Mouse (Mus musculus): Measurements from ENCODE around the gene Vdr. TPM values are rescaled to one million over a fixed set of nuclear protein-coding genes. Genes with fewer than 3 reads are reported as not detected.
A peak's percentile ranks its signal among the peaks of the same experiment; 100 is the strongest.

The Vdr gene
- total and polyA plus RNA-seq, 3 experiments = 1.1 to 2.3 (median 2.0) TPM

DNA sequence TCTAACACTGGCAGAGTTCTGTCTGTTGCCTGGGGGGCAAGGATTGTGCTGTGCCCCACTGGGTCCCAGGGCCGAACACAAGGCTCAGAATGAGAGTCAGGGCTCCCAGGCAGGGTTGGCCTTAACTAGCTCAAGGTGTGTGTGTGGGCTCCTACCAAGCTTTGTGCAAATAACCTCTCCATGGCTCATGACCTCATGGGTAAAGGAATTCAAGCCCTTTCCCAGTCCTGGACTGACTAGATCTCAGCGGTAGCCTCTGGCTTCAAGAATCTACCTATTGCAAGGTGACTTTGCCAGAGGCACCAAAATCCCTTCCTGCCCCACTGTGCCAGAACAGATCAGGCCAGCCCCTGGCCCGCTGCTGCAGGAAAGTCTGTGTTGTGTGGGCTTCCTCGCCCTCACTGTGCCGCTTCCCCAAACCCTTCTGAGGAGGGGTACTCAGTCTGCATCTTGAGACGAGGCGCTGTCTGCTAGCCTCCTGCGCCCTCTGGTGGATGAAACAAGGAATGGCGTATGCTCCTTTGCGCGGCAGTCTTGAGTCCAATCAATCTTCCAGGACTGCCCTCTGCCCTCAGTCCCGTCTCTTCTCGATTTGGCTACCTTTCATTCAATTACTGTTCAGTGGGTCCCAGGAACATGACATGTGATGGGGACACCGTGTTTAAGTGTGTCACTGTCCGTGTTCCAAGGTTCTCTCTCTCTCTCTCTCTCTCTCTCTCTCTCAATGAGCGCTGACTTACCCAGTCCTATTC is 41.9 kb upstream of the Vdr start:
- Histone ChIP-seq H3K4me3 (no peak overlapping the region), H3K9ac (ENCODE audit: low read depth, low read length) (no peak overlapping the region)

DNA sequence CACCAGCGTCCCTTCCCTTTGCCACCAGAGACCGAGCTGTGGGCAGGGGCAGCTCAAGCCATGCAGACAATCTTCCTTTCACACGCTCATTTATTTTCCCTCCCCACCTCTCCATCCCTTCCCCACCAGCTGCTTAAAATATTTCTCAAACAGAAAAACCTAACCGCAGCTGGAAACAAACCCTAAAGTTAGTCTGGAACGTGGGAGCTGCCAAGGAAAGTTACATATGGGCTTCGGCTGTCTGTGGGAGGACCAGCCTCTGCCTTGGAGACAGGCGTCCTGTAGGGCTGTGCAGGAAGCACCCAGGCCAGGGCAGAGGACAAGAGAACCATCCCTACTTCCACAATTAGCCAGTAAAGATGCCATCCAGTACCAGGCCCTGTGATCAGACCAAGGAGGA is 39.8 kb upstream of the Vdr start:
- no peak for TF ChIP-seq CTCF (IDR thresholded peaks at IDR 0.05)
- no peak for TF ChIP-seq POLR2A (IDR thresholded peaks at IDR 0.05; ENCODE audit: insufficient read depth, low read depth, low read length)
- TF ChIP-seq EP300 (IDR thresholded peaks at IDR 0.05; ENCODE audit: insufficient read depth, low read depth, low read length) = no peak
- intact Hi-C loops (cut with DNase I) = loop anchor here (5.0 kb wide), 4 partner anchors 78 to 233 kb away; no protein-coding TSS in a partner anchor
- no peak overlapping the region for H3K27ac ChIP-seq
- no peak overlapping the region for H3K4me3 ChIP-seq
- H3K27me3 ChIP-seq (ENCODE audit: control insufficient read depth, insufficient read depth, low read length) = no peaks in the 10 kb centered on the region
- H3K36me3 ChIP-seq (ENCODE audit: control insufficient read depth, insufficient read depth, low read length) = no peaks in the 10 kb centered on the region
- 56% methylated on average over 7 of the region's 7 CpGs for WGBS
- no peaks in the 10 kb centered on the region for H3K79me2 ChIP-seq (replicated peaks; ENCODE audit: control insufficient read depth, insufficient read depth, low read length)
- no peak overlapping the region for H3K9ac ChIP-seq (ENCODE audit: low read depth, low read length)
- no peaks in the 10 kb centered on the region; the same call in 1 of the 2 replicates for H3K4me1 ChIP-seq (ENCODE audit: control insufficient read depth, insufficient read depth, low read length)
- no peak for DNase-seq

More for the DNA sequence above, 41.9 kb upstream of the Vdr start:
- intact Hi-C loops (cut with DNase I) = loop anchor here (1.0 to 5.0 kb wide), 5 partner anchors 80 to 235 kb away; no protein-coding TSS in a partner anchor
- DNase-seq = peak; percentile 40 to 67
- TF ChIP-seq EP300 (IDR thresholded peaks at IDR 0.05; ENCODE audit: insufficient read depth, low read depth, low read length) (peak; percentile 62; the same call in 1 of the 2 replicates), CTCF (IDR thresholded peaks at IDR 0.05) (no peak; the same call in 1 of the 2 replicates)
- H3K27ac ChIP-seq = no peak overlapping the region
- WGBS = 16% methylated on average over 16 of the region's 16 CpGs
- no peaks in the 10 kb centered on the region for H3K36me3 ChIP-seq (ENCODE audit: control insufficient read depth, insufficient read depth, low read length)
- no peaks in the 10 kb centered on the region; the same call in 1 of the 2 replicates for H3K4me1 ChIP-seq (ENCODE audit: control insufficient read depth, insufficient read depth, low read length)
- H3K79me2 ChIP-seq (replicated peaks; ENCODE audit: control insufficient read depth, insufficient read depth, low read length) = no peaks in the 10 kb centered on the region
- no peaks in the 10 kb centered on the region for H3K27me3 ChIP-seq (ENCODE audit: control insufficient read depth, insufficient read depth, low read length)

DNA sequence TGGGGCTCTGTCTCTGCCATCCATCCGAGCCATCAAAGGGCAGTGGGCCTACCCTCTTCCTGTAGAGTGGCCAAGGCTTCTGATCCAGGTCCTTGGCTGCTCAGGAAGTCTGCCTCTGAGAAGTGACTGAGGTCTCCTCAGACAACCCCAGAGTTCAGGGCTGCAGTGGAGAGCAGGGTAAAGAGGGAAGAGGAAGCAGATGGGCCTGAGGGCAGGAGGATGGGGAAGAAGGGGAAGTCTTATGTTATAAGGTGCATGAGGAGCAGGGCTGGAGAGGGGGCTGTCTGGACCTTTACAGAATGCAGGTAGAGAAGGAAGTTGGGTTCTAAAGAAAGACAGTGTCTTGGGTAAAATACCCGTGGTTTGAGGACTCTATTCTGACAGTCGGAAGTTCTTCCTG is 39.3 kb upstream of the Vdr start:
- Histone ChIP-seq H3K4me3 (no peak overlapping the region), H3K36me3 (ENCODE audit: control insufficient read depth, insufficient read depth, low read length) (no peaks in the 10 kb centered on the region), H3K4me1 (ENCODE audit: control insufficient read depth, insufficient read depth, low read length) (no peaks in the 10 kb centered on the region; the same call in 1 of the 2 replicates), H3K79me2 (replicated peaks; ENCODE audit: control insufficient read depth, insufficient read depth, low read length) (no peaks in the 10 kb centered on the region), H3K27ac (no peak overlapping the region), H3K9ac (ENCODE audit: low read depth, low read length) (no peak overlapping the region), H3K27me3 (ENCODE audit: control insufficient read depth, insufficient read depth, low read length) (no peaks in the 10 kb centered on the region)
- intact Hi-C loops (cut with DNase I) = loop anchor here (5.0 kb wide), 4 partner anchors 77 to 232 kb away; no protein-coding TSS in a partner anchor
- no peak for TF ChIP-seq POLR2A (IDR thresholded peaks at IDR 0.05; ENCODE audit: insufficient read depth, low read depth, low read length)
- TF ChIP-seq EP300 (IDR thresholded peaks at IDR 0.05; ENCODE audit: insufficient read depth, low read depth, low read length) = no peak
- TF ChIP-seq CTCF (IDR thresholded peaks at IDR 0.05) = no peak
- 62% methylated on average over 3 of the region's 3 CpGs for WGBS
- no peak for DNase-seq

DNA sequence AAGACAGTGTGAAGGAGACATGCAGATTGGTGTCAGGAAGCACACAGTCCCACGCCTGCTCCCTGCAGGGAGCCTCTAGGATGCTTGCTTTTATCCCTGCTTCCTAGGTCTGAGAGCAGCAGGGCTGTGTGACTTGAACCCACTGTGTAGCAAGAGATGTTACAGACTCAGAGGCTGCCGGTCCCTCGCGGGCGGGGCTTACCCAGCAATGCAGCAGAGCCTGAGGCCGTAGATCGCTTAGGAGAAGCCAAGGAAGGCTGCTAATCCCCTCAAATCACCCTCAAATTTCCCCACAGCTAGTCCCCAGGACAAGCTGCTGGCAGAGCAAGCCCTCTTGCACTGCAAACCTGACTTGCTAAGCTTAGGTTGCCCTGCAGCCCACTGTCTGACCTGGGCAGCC is 38.3 kb upstream of the Vdr start:
- Histone ChIP-seq H3K27ac (no peak overlapping the region), H3K9ac (ENCODE audit: low read depth, low read length) (no peak overlapping the region), H3K79me2 (replicated peaks; ENCODE audit: control insufficient read depth, insufficient read depth, low read length) (no peaks in the 10 kb centered on the region), H3K36me3 (ENCODE audit: control insufficient read depth, insufficient read depth, low read length) (no peaks in the 10 kb centered on the region), H3K4me3 (no peak overlapping the region), H3K4me1 (ENCODE audit: control insufficient read depth, insufficient read depth, low read length) (no peaks in the 10 kb centered on the region; the same call in 1 of the 2 replicates), H3K27me3 (ENCODE audit: control insufficient read depth, insufficient read depth, low read length) (no peaks in the 10 kb centered on the region)
- DNase-seq = no peak
- 64% methylated on average over 7 of the region's 7 CpGs for WGBS
- intact Hi-C loops (cut with DNase I) = no loop called here
- TF ChIP-seq CTCF (IDR thresholded peaks at IDR 0.05) = no peak
- no peak for TF ChIP-seq EP300 (IDR thresholded peaks at IDR 0.05; ENCODE audit: insufficient read depth, low read depth, low read length)
- no peak for TF ChIP-seq POLR2A (IDR thresholded peaks at IDR 0.05; ENCODE audit: insufficient read depth, low read depth, low read length)

DNA sequence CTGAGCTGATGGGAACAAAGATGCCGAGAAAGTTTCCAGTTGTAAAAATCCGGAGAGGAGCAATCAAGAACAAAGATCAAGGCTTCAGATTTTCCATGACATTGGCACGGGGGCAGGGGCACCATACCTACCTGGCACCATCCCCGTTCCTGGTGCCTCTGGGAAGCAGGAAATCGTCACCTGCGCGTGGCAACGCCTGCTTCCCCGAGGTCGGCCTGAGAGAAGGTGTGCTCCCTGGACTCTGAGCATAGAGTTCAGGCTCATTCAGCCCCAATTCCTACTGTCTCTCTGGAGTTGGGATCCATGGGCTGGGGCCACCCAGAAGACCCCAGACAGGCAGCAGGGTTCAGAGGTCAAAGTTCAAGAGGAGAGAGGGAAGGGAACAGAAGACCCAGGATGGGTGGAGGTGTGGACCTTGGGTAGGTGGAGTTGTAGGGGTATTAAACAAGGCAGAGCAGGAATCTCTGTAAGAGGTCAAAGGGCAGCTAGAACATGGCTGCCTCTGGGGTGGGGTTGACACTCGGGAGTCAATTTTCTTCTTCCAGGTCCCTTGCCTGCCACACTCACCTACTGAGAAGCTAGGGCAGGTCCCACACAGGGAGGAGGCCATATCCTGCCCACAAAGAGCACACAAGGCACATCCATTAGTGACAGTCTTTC is 35.4 kb upstream of the Vdr start:
- Histone ChIP-seq H3K4me3 (no peak overlapping the region), H3K9ac (ENCODE audit: low read depth, low read length) (no peak overlapping the region), H3K4me1 (ENCODE audit: control insufficient read depth, insufficient read depth, low read length) (no peaks in the 10 kb centered on the region), H3K27ac (no peak overlapping the region), H3K27me3 (ENCODE audit: control insufficient read depth, insufficient read depth, low read length) (no peaks in the 10 kb centered on the region), H3K79me2 (replicated peaks; ENCODE audit: control insufficient read depth, insufficient read depth, low read length) (no peaks in the 10 kb centered on the region), H3K36me3 (ENCODE audit: control insufficient read depth, insufficient read depth, low read length) (no peaks in the 10 kb centered on the region)
- WGBS = 67% methylated on average over 11 of the region's 11 CpGs
- DNase-seq = no peak
- TF ChIP-seq CTCF (IDR thresholded peaks at IDR 0.05) = no peak
- no peak for TF ChIP-seq EP300 (IDR thresholded peaks at IDR 0.05; ENCODE audit: insufficient read depth, low read depth, low read length)
- TF ChIP-seq POLR2A (IDR thresholded peaks at IDR 0.05; ENCODE audit: insufficient read depth, low read depth, low read length) = no peak
- intact Hi-C loops (cut with DNase I) = no loop called here

All from heart, adult 2 months (tissue).